Mouse (Mus musculus): ENCODE data around the gene Accs.

The Accs gene

DNA sequence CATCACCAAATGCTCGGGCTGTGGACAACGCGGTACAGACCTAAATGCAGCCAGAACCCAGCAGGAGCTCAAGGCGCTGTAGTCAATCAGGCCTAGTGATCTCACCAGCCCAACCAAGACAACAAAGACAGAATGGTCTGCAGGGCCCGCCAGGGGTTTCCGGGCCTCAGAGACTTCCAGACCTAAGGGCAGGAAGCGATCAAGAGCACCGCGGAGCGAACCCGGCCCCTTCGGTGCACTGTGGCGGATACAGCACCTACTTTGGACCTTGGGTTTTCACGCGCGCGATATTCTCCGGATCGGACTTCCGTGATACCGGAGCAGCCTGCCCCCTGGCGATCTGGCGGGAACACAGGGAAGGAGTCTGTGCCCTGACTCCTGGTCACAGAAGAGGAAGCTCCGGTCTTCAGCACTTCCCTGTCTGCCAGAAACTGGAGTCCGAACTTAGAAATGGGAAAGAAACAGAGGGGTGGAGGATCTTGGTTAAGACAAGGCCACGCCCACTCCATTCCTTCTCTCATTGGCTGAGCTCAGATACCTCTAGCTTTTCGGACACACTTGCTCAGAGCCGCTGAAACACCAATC lies at the start of gene Accs:
Gene Accs, minus strand, starts transcription at position 439 of the 585 bp plus-strand sequence.
- DNase-seq (ENCODE audit: low read depth): peak; percentile 59

DNA sequence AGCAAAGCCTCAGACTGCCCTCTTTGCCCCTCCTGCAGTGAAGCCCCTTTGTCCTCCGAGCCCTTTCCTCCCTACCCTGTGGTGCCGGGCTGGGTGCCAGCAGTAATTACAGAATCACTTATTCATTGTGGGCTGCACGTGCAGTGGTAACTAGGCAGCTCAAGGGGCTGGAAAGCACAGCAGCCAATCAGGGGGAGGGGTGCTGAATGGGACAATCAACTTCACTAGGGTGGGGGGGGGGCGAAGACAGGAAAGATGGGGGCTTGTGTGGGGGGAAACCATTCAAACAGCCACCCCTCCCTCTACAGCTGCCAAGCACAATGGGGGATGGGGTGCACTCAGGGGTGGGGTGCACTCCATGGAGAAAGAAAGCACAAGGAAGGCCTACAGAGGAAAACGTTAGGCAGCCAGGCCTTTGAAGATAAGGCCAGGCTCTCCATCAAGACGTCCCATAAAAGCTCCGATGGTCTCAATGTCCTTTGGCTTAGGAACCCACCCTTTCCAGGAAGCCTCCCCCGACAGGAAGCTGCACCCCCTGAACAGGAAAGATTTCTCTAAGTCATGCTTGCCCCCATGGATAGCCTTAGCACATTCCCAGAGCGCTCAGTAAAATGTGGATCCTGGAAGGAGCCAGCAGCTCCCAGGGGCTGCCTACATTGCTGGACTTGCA lies 42.0 kb upstream of the Accs start:
- no peak for DNase-seq (ENCODE audit: low read depth)

- DNase-seq (ENCODE audit: low read depth): no peak
Measured at GRCm38 (mm10) chr2:93890143-93890542, 40.4 kb upstream of the Accs start.

DNA sequence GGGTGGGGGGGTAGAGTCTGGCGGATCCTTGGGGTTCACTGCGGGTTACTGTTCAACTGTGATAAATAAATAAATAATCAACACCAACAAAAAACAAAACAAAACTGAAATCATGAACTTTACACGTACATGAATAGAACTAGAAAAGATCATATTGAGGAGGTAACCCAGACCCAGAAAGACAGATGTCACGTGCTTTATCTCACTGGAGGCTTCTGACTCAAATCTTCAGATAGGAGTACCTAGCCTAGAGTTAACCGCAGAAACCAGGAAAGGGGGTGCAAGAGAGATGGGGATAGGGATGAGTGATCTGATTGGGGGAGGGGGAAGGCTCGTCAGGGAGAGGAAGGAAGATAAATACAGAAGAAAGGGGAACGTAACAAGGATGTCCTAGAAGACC lies 39.3 kb upstream of the Accs start:
- DNase-seq (ENCODE audit: low read depth): no peak

GRCm38 (mm10) chr2:93888366-93888765 lies 38.6 kb upstream of the Accs start:
- no peak for DNase-seq (ENCODE audit: low read depth)

DNA sequence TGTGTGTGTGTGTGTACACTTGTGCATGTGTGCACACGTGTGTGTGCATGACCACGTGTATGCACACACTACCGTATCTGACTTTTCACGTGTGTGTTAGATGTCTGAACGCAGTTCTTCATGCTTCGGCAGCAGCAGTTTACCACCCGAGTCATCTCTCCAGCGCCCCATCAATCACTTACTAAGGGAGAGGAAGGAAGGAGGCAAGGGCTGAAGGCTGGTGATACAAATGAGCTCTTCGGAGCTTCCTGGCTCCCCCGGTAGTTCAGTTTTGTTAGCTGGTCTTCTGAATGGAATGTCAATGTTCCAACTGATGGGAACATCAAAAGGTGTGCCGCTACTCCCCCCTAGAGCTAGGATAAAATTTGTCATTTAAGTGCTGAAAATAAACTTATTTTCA lies 37.5 kb upstream of the Accs start:
- DNase-seq (ENCODE audit: low read depth): no peak

GRCm38 (mm10) chr2:93886013-93886794 lies 36.5 kb upstream of the Accs start:
- DNase-seq (ENCODE audit: low read depth): no peak

DNA sequence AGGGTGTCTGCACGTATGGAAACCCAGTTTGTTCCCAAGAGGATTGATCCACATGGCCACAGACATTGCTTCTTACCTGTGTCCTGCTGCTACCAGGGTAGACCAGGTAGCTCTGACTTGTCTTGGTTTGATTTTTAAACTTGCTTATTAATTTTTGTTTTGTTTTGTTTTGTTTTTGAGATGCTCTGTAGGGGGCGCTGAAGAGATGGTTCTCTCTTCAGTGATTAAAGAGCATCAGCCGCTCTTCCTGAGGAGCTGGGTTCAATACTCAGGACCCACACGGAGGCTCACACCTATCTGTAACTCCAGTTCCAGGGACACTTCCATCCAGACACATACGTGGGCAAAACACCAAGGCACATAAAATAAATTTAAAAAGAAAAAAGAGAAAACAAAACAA lies 33.3 kb upstream of the Accs start:
- no peak for DNase-seq (ENCODE audit: low read depth)

DNA sequence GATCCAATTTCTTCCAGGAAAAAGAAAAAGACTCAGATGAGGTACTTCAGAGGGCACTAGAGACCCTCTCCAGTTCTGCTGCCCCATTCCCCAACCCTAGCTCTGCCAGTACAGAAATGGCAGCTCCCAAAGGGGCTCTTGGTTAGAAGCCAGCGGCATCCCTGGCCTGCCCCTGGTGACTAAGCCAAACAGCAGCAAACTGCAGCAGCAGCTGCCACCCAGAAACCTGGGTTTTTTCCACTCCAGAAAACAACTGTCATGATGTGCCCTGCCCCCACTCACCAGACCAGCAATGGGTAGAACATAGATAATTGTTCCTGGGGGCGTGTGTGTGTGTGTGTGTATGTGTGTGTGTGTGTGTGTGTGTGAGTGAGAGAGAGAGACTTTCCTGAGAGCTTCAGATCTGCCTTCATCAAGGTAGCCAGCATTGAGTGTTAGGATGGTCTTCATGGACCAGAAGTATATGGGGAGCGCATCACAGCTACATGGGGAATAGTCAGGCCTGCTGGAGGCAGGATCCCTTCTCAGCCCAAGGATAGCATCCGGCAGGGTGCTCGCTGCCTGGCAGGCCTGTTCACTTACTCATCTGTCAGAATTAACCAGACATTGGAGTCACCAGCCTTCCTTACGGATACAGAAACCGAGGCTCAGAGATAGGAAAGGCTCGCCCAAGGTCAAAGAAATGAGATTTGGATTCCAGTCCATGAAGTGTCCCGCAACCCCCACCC lies 32.1 kb upstream of the Accs start:
- no peak for DNase-seq (ENCODE audit: low read depth)

DNA sequence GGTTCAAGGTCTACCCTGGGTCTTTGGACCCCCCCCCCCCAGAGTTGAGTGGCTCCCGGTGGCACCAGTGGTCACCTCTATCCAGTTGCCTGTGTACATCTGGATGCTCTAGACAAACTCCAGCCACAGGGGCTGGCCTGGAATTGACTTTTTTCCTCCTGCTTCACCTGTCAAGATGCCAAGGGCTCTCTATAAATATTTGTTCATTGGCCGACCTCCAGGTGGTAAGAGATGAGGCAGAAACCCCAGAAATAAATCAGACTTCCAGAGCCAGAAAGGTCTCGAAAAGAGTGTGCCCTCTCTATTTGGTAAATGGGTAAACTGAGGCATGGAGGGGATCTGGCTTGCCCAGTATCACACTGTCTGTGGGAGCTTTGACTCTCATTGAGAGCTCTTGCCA lies 31.2 kb upstream of the Accs start:
- DNase-seq (ENCODE audit: low read depth): no peak

- DNase-seq (ENCODE audit: low read depth): no peak
Measured at GRCm38 (mm10) chr2:93880450-93880849, 30.7 kb upstream of the Accs start.

DNA sequence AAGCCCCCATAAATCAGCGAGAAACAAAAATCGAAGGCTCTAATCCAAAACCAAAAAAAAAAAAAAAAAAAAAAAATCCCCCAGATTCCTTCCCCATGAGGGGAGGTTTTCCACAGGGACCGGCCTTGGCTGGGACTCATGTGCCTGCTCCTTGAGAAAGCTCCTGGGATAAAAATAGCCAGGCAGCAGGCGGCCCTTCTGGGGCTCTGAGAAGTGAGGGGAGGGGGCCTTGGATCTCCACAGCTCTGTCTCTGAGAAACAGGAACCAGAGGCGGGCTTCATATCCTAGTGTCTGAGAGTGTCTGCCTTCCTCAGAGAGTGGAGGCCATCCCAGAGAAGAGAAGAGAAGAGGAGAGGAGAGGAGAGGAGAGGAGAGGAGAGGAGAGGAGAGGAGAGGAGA lies 27.3 kb upstream of the Accs start:
- DNase-seq (ENCODE audit: low read depth): no peak

DNA sequence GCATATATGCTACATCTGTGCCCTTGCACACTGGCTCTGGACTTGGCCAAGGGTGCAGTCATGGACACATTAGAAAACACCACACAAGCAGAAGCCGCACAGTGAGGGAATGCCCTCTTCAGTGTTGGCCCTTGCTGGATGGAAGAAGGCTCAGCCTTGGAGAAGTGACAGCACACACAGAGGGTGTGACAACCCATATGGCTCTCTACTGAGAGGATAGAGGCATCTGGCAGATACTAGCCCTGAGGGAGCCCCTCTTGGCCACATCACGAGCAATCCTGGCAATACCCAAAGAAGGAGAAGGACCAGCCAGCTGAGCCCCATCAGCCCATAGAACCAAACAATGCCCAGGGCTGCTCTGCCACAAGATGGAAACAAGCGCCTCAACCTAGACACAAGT lies 24.9 kb upstream of the Accs start:
- DNase-seq (ENCODE audit: low read depth): no peak

DNA sequence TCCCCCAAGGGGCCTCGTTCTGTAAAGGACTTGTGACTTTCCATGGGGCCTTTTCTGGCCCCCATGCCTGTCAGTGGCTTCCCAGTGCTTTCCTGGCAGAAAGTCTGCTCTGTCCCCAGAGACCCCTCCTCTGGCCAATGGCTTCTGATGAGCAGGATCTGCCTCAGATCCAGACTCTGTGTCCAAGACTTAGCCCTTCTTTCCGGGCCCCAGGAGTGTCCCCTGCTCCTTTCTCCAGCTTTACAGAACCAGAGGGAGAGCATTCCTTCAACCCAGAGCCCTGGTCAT lies 24.4 kb upstream of the Accs start:
- no peak for DNase-seq (ENCODE audit: low read depth)

GRCm38 (mm10) chr2:93873449-93874226 lies 23.9 kb upstream of the Accs start:
- no peak for DNase-seq (ENCODE audit: low read depth)

DNA sequence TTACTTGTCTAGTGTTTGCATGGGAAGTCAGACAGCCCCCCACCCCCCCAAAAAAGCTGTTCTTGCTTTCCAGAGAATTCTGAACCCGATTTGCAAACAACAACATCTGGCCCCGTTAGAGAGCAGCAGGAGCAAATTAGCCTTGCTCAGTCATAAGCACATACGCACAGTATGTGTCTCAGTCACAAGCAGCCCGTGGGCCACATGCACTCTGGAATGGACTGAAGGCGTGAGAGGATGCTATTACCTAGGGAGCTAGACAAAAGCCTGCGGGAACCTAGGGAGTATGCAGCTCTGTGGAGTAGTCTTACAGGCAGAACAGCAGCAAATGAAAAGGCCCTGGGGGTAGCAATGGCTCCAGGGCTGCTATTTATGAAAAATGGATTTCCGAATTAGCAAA lies 22.5 kb upstream of the Accs start:
- DNase-seq (ENCODE audit: low read depth): no peak

- DNase-seq (ENCODE audit: low read depth): no peak
Measured at GRCm38 (mm10) chr2:93871411-93871925, 21.7 kb upstream of the Accs start.

DNA sequence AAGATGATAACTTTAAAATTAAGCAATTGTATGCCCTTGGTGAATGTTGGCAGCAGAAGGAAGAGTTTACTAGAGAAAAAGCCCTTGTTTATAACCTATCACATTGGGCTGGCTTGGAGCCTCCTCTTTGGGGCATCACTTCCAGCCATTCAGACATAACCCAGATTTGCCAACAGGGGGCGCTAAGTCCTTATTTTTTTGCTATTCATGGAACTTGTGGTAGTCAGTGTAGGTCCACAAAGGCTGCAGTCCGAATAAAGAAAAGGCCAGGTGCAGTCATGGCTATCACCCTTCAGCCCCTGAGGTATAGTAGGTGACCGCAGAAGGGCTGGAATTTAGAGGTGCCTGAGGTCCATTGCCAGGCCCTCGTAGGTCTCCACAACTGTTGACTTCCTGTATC lies 21.1 kb upstream of the Accs start:
- peak; percentile 49 for DNase-seq (ENCODE audit: low read depth)

DNA sequence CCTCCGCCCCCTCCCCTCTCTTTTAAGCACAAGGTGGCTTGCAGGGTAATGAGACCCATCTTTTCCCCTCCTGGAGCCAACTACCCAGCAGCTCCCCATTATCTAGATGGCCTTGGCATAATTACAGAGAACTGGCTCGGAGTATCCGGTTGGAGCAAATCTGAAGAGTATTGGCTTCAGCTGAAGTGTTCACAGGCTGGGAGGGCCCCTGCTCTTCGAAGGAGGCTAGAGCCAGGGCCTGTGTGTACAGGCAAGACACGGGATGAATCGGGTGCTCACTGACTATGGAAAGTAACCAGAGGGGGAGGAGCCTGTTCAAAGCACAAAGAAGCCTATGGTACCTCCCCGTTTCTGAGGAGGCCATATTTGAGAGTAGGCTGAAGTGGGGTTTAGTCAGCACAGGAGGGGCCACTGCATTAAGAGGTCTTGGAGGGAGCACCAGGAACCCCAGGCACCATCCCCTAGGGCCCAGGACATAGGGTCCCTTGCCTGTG lies 19.4 kb upstream of the Accs start, which contains the start of gene Accsl:
Gene Accsl, minus strand, starts transcription at position 51 of the 494 bp plus-strand sequence.
- no peak for DNase-seq (ENCODE audit: low read depth)

GRCm38 (mm10) chr2:93868566-93868965 lies 18.8 kb upstream of the Accs start:
- DNase-seq (ENCODE audit: low read depth): no peak

DNA sequence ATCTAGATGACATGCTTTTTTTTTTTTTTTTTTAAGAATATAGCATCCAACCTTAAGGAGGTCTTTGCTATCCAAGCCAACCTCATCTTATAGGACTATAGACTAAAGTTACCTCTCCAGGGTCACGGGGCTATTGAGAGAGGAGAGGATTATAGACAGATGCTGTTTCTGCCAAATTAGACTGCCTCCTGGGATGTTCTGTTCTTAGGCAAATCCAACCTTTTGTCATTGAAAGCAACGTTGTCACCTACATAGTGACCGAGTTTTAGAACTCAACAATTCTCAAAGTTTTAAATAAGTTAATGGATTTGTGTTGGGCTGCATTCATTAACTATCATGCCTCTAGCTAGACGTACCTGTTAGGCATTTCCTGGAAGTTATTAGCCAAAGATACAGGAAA lies 13.5 kb upstream of the Accs start:
- DNase-seq (ENCODE audit: low read depth): no peak

DNA sequence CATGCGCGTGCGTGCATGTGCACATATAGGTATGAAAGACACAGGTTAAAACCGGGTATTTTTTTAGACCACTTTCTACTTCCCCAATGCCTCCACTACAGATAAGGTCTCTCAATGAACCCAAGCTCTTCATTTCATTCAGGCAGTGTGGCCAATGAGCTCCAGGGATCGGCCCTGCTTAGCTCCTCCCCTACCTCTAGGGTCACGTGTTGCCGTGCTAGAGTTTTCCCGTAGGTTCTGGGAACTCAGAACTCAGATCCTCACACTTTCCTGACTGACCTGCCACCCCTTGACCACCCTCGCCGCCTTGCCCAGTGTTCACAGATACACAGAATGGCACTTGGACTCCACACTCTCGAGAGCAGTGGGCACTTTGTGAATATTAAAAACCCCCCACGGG lies 9.1 kb upstream of the Accs start:
- DNase-seq (ENCODE audit: low read depth): no peak

All from fibroblast of lung, adult 2 months (primary cell).